10 mouse cellular contexts compared by ENCODE assay signal in the genomic region with DNA sequence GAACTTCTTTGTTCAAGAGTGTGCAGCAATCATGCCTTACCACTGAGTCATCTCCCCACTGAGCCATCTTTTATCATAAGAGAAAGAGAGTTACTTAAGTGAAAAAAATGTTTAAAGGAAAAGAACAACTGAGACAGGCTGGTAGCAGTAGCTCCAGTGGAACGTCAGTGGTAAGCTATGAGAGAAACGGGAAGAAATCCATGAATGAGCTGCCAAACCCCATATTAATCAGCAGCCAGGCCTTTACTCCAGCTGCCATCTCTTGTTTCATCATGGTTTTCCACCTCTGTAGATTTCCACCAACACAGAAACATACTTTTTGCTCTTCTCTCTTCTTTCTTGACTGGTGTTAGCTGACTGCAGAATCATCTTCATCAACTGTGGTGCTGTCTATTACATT.
"Had no signal": no experiment of that assay in that cellular context is flagged by ENCODE, and none has a peak within 500 bp of the region (broad histone marks: within the 10 kb centered on the region; RNA-seq: fewer than 3 reads in every experiment).

No protein-coding gene starts in this region.

- H3K27ac ChIP-seq: left cerebral cortex, adult 2 months; limb, embryonic 15.5 days; liver, embryonic 12.5 days; midbrain, embryonic 10.5 days; stomach, postnatal 0 days had no signal

- H3K4me3 ChIP-seq: left cerebral cortex, adult 2 months; limb, embryonic 15.5 days; liver, embryonic 12.5 days; midbrain, embryonic 10.5 days had no signal

- H3K9me3 ChIP-seq: limb, embryonic 15.5 days; liver, embryonic 12.5 days; midbrain, embryonic 10.5 days had no signal

- H3K4me2 ChIP-seq: limb, embryonic 15.5 days; liver, embryonic 12.5 days; lung, embryonic 14.5 days had no signal

- H3K36me3 ChIP-seq: limb, embryonic 15.5 days; liver, embryonic 12.5 days; midbrain, embryonic 10.5 days had no signal

- DNase-seq: kidney, postnatal 25 days; lung, embryonic 14.5 days; lung, postnatal 10 days; lung, postnatal 4 days had no signal

- H3K4me1 ChIP-seq: limb, embryonic 15.5 days; liver, embryonic 12.5 days; midbrain, embryonic 10.5 days had no signal

- H3K27me3 ChIP-seq: limb, embryonic 15.5 days; liver, embryonic 12.5 days had no signal

- ATAC-seq: liver, embryonic 12.5 days; midbrain, embryonic 16.5 days had no signal

- H3K9ac ChIP-seq: limb, embryonic 15.5 days; liver, embryonic 12.5 days; lung, embryonic 14.5 days had no signal
